Mouse (Mus musculus) kidney, postnatal 10 days (tissue): Measurements from ENCODE around the gene Serp1.
"Not testable (repeated sequence)": the region's sequence is repeated elsewhere in the genome, so short reads cannot be mapped to it uniquely, and the experiment has no call there.

Experiments used
- DNase-seq: peaks from one replicate; pipeline ENCODE4 v3.0.0; 2021; ENCODE audit warnings: mixed read lengths

The Serp1 gene

DNA sequence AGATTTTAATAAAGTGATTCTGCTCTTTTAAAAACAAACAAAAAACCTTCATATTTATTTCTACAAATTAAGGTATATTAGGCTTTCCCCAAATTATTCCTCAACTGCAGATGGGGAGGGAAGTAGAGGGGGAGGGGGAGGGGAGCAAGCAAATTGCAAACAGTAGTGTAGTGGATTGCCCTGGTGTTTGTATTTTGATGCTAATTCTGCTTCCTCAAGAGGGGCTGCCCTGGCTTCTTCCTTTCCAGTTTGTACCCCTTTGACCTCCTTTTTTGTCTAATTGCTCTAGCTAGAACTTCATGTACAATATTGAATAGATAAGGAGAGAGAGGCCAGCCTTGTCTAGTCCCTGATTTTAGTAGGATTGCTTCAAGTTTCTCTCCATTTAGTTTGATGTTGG is 21.0 kb downstream of the Serp1 start:
- DNase-seq = no peak

- no peak for DNase-seq
These were observed 21.9 kb downstream of the Serp1 start for GRCm38 (mm10) chr3:58503720-58504333.

DNA sequence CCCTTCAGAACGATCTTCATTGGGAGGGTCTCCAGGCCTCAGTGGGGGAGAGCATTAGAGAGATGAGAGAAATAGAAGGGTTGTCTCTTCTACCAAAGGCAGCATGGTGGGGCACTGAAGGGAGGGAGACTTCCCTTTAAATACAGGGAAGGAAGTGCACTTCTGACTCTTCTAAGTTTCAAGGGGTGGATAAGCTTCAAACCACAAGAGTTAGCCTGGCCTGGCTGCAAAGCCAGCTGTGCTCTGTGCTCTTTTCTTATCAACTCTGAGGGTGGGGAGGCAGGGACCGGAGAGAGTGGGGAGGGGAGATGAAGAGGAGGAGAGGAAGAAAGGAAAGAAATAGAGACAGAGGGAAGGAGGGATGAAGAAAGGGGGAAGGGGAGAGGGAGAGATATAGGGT is 23.7 kb downstream of the Serp1 start:
- DNase-seq = no peak

GRCm38 (mm10) chr3:58493621-58494020 is 32.1 kb downstream of the Serp1 start:
- DNase-seq = no peak

GRCm38 (mm10) chr3:58490787-58491186 is 34.9 kb downstream of the Serp1 start:
- peak; percentile 53 for DNase-seq

- DNase-seq = no peak
These were observed 37.5 kb downstream of the Serp1 start for GRCm38 (mm10) chr3:58487999-58488775.

- no peak for DNase-seq
These were observed 38.6 kb downstream of the Serp1 start for GRCm38 (mm10) chr3:58487121-58487520.

GRCm38 (mm10) chr3:58485883-58486282 is 39.8 kb downstream of the Serp1 start:
- DNase-seq = no peak

DNA sequence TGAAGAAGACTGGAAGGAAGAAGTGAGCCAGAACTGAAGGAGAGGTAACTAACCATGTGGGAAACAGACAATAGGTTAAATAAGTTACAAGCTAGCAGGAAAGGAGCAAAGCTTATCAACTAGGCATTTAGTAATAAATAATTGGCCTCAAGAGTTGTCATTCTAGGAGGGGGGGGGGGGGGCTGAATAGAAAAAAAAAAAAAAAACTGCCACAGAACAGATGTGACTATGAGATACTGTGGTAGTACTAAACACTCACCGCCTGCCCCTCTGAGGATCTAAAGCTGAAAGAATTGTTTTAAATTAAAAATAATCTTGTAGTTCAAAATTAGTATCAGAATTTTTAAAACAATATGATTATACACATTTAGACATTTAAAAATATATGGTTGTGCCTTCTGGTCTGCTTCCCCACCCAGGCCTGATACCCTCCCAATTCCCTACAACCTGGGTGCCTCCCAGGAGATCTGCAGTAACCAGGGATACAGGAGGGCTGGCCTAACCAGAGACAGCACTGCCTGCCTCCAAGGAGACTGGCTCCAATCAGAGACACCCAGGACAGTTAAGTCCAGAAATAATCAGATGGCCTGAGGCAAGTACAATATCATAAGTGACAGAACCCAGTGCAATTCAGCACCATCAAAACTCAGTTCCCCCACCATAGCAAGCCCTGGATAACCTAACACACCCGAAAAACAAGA is 46.8 kb downstream of the Serp1 start:
- DNase-seq = no peak

GRCm38 (mm10) chr3:58475298-58475697 is 50.4 kb downstream of the Serp1 start:
- not testable (repeated sequence) for DNase-seq
